Mouse (Mus musculus) G1E-ER4 (cell line): ENCODE data around the gene AU021092. TPM values are rescaled to one million over a fixed set of nuclear protein-coding genes. Genes with fewer than 3 reads are reported as not detected.

Source experiments
- GATA1 ChIP-seq: IDR thresholded peaks from one replicate; pipeline ENCODE4 v1.8.0; 2012; ENCODE audit warnings: low read length, inconsistent platforms
- polyA plus RNA-seq: library from polyadenylated mRNA; stranded (reverse); fragments of >175 nt; gene quantifications from 2 replicates; pipeline ENCODE4 v1.2.3, GENCODE M21; 2012

Gene AU021092
- polyA plus RNA-seq, 1 experiment: not detected

- no peak for TF ChIP-seq GATA1
Measured at GRCm38 (mm10) chr16:5172636-5173035, 49.5 kb downstream of the AU021092 start.

GRCm38 (mm10) chr16:5168829-5169228 is 53.3 kb downstream of the AU021092 start:
- TF ChIP-seq GATA1: no peak

- no peak for TF ChIP-seq GATA1
Measured at GRCm38 (mm10) chr16:5168038-5168437, 54.1 kb downstream of the AU021092 start.

- no peak for TF ChIP-seq GATA1
Measured at GRCm38 (mm10) chr16:5164327-5164726, 57.8 kb downstream of the AU021092 start.

Other genes starting within 250 kb of the AU021092 start
- gene Sept12, start 224.4 kb downstream of the AU021092 start, polyA plus RNA-seq: 0.08 TPM in 1 of 2 replicates, not detected in the other
- gene Smim22, start 215.0 kb downstream of the AU021092 start, polyA plus RNA-seq: not detected in 2 replicates
- 17.5 and 28.8 TPM in 2 replicates for gene Rogdi, start 208.7 kb downstream of the AU021092 start, polyA plus RNA-seq
- 17.1 and 26.7 TPM in 2 replicates for gene Glyr1, start 172.4 kb downstream of the AU021092 start, polyA plus RNA-seq
- 15.6 and 16.6 TPM in 2 replicates for gene Ubn1, start 172.2 kb downstream of the AU021092 start, polyA plus RNA-seq
- gene Ppl, start 89.9 kb downstream of the AU021092 start, polyA plus RNA-seq: not detected in 2 replicates
- not detected in 2 replicates for gene Sec14l5, start 75.2 kb downstream of the AU021092 start, polyA plus RNA-seq
- gene Nagpa, start 18.3 kb downstream of the AU021092 start, polyA plus RNA-seq: 22.6 and 25.4 TPM in 2 replicates
- gene Alg1, start 11.3 kb upstream of the AU021092 start, polyA plus RNA-seq: 4.3 and 9.2 TPM in 2 replicates
- gene Eef2kmt, start 33.7 kb upstream of the AU021092 start, polyA plus RNA-seq: 3.8 and 4.6 TPM in 2 replicates